Mouse (Mus musculus) embryonic facial prominence, embryonic 13.5 days (tissue): ENCODE data around the gene Slc6a9. TPM values are rescaled to one million over a fixed set of nuclear protein-coding genes. Genes with fewer than 3 reads are reported as not detected.

Experiments used
- ATAC-seq: fragments of 200-750 bp; cut with Nextera tagmentation; 2 replicates; pipeline ENCODE4 v1.8.0; 2017; ENCODE audit warnings: low read depth; ENCODE audit not compliant: insufficient number of reproducible peaks, insufficient read depth, low FRiP score, low TSS enrichment
- H3K27ac ChIP-seq: fragments of 300-500 bp; sonication (generic); 2 replicates; pipeline ENCODE4 v1.5.1; 2015; ENCODE audit warnings: moderate library complexity, mild to moderate bottlenecking, inconsistent platforms
- H3K27me3 ChIP-seq: fragments of 300-500 bp; sonication (generic); 2 replicates; pipeline ENCODE4 v1.6.1; 2015; ENCODE audit warnings: mild to moderate bottlenecking, inconsistent platforms
- H3K36me3 ChIP-seq: fragments of 300-500 bp; sonication (generic); 2 replicates; pipeline ENCODE4 v1.6.1; 2015; ENCODE audit warnings: mild to moderate bottlenecking, inconsistent platforms
- H3K4me1 ChIP-seq: fragments of 300-500 bp; sonication (generic); 2 replicates; pipeline ENCODE4 v1.6.1; 2015; ENCODE audit warnings: inconsistent platforms
- H3K4me2 ChIP-seq: fragments of 300-500 bp; sonication (generic); 2 replicates; pipeline ENCODE4 v1.6.1; 2015; ENCODE audit warnings: moderate library complexity, mild to moderate bottlenecking, inconsistent platforms
- H3K4me3 ChIP-seq: fragments of 300-500 bp; sonication (generic); 2 replicates; pipeline ENCODE4 v1.5.1; 2015; ENCODE audit warnings: mild to moderate bottlenecking, inconsistent platforms
- H3K9ac ChIP-seq: fragments of 300-500 bp; sonication (generic); 2 replicates; pipeline ENCODE4 v1.6.1; 2015; ENCODE audit warnings: mild to moderate bottlenecking, inconsistent platforms
- H3K9me3 ChIP-seq: fragments of 300-500 bp; sonication (generic); 2 replicates; pipeline ENCODE4 v1.6.1; 2016; ENCODE audit warnings: inconsistent platforms
- WGBS: fragments of 180-500 bp; shearing (Covaris S2); methylation state at CpG from one replicate; pipeline ENCODE4 v1.1.7; 2015; ENCODE audit warnings: mixed read lengths; 5-methylcytosine and 5-hydroxymethylcytosine counted together
- polyA plus RNA-seq: library from polyadenylated mRNA; unstranded; fragments of >200 nt; fragmentation: Nextera tagmentation; extraction: Ambion mirVana; gene quantifications from 2 replicates; pipeline ENCODE4 v1.2.1, GENCODE M21; 2015

The Slc6a9 gene
- polyA plus RNA-seq, 1 experiment from 2014 or later = 12.9 TPM

DNA sequence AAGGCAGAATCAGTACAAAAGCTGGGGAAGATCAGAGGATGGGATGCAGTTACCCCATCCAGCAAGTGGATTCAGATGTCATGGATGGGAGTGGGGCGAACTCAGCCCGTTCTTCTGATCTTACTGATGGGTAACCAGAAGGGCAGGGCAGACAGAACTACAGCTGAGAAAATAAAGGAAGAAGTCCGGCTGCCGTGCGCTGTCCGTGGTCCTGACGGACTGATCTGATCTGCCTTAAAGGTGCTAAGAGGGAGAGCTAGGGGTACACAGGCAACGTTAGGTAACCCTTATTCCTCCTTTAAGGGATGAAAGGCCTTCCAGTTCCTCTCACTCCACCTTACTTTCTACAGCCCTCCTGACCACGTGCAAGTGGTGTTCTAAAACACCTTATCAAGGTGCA, 59.1 kb downstream of the Slc6a9 start:
- Histone ChIP-seq H3K4me3 (no peak overlapping the region), H3K27ac (no peak overlapping the region), H3K4me2 (no peak overlapping the region), H3K9ac (no peak overlapping the region), H3K27me3 (no peaks in the 10 kb centered on the region), H3K4me1 (peaks cover 8% of the 10 kb centered on the region), H3K36me3 (peaks cover 52% of the 10 kb centered on the region), H3K9me3 (no peaks in the 10 kb centered on the region)
- 26% methylated on average over 9 of the region's 9 CpGs for WGBS
- no peak for ATAC-seq

DNA sequence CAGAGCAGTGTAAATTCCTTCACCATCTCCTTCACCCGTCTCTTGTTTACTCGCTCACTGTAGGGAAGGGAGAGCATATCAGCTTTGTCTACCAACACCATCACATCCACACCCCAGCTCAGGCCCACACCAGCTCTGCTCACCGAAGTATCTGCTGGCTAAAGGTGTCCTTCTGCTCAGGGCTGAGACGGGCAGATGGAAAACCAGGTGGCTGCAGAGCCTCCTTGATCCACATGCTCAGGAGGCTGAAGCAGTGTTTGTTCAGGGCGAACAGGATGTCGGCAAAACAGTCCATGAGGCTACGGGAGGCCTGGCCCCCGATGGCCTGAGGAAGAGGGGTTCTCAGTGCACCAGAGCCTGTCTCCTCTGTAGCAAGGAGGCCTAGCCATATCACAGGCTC, 60.3 kb downstream of the Slc6a9 start:
- no peak overlapping the region for H3K4me2 ChIP-seq
- H3K4me3 ChIP-seq = no peak overlapping the region
- WGBS = 94% methylated on average over 8 of the region's 8 CpGs
- no peak for ATAC-seq
- peaks cover 8% of the 10 kb centered on the region for H3K4me1 ChIP-seq
- peaks cover 56% of the 10 kb centered on the region for H3K36me3 ChIP-seq
- H3K27me3 ChIP-seq = no peaks in the 10 kb centered on the region
- no peak overlapping the region for H3K27ac ChIP-seq
- no peaks in the 10 kb centered on the region for H3K9me3 ChIP-seq
- no peak overlapping the region for H3K9ac ChIP-seq

DNA sequence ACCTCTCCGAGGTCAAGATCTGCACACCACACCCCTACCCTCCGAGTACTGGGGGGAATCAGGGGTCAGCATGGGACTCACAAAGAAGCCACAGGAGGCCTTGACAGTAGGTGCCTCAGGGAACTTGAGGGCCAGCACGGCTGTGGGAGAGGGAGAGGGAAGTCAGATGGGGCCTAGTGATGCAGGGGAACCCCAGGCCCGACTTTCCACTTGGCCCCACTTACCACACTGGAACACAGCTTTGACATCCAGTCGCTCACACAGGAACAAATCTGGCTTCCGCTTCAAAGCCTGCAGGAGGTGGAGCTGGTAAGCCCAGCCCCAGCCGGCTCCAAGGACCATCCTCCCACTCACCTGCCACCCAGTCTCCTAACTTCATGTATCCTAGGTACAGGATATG, 61.0 kb downstream of the Slc6a9 start:
- no peak for ATAC-seq
- H3K4me3 ChIP-seq = no peak overlapping the region
- WGBS = 74% methylated on average over 7 of the region's 7 CpGs

DNA sequence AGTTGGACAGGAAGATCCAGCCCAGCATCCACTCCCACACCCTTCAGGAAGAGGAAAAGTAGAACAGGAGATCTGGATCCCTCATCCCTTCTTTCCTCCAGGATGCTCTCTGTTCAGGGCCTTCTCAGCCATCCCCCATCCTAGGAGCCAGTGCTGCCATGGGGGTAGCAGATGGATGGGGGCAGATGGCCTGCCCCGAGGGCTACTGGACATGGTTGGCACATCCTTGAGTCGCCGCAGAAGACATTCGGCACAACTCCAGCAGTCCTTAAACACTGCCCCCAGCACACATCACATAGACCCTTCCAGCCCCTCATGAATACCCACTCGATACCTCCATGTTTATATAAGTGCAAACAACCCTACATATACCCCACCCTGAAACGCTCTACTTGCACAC, 61.7 kb downstream of the Slc6a9 start:
- no peak overlapping the region for H3K4me2 ChIP-seq
- no peaks in the 10 kb centered on the region for H3K9me3 ChIP-seq
- WGBS = 92% methylated on average over 6 of the region's 6 CpGs
- H3K36me3 ChIP-seq = peaks cover 70% of the 10 kb centered on the region
- peaks cover 4% of the 10 kb centered on the region for H3K4me1 ChIP-seq
- no peak overlapping the region for H3K4me3 ChIP-seq
- no peak overlapping the region for H3K27ac ChIP-seq
- H3K9ac ChIP-seq = no peak overlapping the region
- no peak for ATAC-seq
- no peaks in the 10 kb centered on the region for H3K27me3 ChIP-seq

More for the DNA sequence above, 61.0 kb downstream of the Slc6a9 start:
- Histone ChIP-seq H3K36me3 (peaks cover 63% of the 10 kb centered on the region), H3K9me3 (no peaks in the 10 kb centered on the region), H3K27me3 (no peaks in the 10 kb centered on the region), H3K4me2 (no peak overlapping the region), H3K27ac (no peak overlapping the region), H3K9ac (no peak overlapping the region), H3K4me1 (peaks cover 8% of the 10 kb centered on the region)

GRCm38 (mm10) chr4:117898111-117898510, 63.8 kb downstream of the Slc6a9 start:
- H3K27me3 ChIP-seq = no peaks in the 10 kb centered on the region
- H3K4me2 ChIP-seq = no peak overlapping the region
- no peaks in the 10 kb centered on the region for H3K4me1 ChIP-seq
- 86% methylated on average over 3 of the region's 3 CpGs for WGBS
- H3K9ac ChIP-seq = no peak overlapping the region
- H3K27ac ChIP-seq = no peak overlapping the region
- no peak overlapping the region for H3K4me3 ChIP-seq
- no peak for ATAC-seq
- H3K9me3 ChIP-seq = no peaks in the 10 kb centered on the region
- peaks cover 90% of the 10 kb centered on the region for H3K36me3 ChIP-seq

DNA sequence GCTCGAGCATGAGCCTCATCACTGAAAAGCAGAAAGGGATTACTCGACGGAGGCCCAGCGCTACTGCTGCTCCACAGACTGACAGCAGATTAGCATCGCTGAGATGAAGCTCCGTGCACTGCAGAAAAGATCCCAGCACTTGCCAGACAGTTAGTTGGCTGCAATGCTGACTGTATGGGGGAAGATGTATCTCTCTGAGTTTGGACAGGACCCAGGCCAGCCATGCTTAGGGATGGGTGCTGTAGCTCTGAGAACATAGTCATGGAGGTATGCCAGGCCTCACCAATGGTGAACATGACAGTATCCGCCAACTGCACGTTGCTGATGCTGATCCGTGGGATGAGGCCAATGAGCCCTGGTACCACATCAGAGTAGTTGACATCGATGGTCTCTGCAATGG, 69.8 kb downstream of the Slc6a9 start:
- Histone ChIP-seq H3K36me3 (peaks cover 82% of the 10 kb centered on the region), H3K4me1 (peaks cover 3% of the 10 kb centered on the region), H3K9me3 (no peaks in the 10 kb centered on the region), H3K9ac (no peak overlapping the region), H3K27me3 (no peaks in the 10 kb centered on the region), H3K27ac (no peak overlapping the region), H3K4me3 (no peak overlapping the region), H3K4me2 (no peak overlapping the region)
- no peak for ATAC-seq
- WGBS = 91% methylated on average over 10 of the region's 10 CpGs

DNA sequence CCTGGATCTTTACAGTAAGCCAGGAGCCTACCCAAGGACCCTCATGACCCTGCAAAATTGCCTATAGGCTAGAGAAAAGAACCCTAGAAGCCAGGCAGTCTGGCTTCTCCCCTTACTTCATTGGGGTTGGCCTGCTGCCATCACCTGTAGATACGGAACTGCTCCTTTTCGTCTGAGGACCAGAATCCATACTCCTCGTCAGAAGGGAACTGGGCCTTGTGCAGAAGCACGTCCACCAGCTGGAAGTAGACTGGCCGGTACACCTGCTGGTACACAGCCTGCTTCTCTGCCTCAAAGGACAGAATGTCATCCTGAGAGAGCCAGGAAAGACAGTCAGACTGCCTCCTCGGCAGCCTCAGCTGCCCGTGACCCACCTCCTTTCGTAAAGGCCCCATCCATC, 70.5 kb downstream of the Slc6a9 start:
- Histone ChIP-seq H3K36me3 (peaks cover 77% of the 10 kb centered on the region), H3K27me3 (no peaks in the 10 kb centered on the region), H3K4me2 (no peak overlapping the region), H3K9me3 (no peaks in the 10 kb centered on the region), H3K4me1 (peaks cover 6% of the 10 kb centered on the region), H3K9ac (no peak overlapping the region), H3K27ac (no peak overlapping the region), H3K4me3 (no peak overlapping the region)
- no peak for ATAC-seq
- 91% methylated on average over 8 of the region's 8 CpGs for WGBS

GRCm38 (mm10) chr4:117906196-117906595, 71.9 kb downstream of the Slc6a9 start:
- peaks cover 73% of the 10 kb centered on the region for H3K36me3 ChIP-seq
- peaks cover 11% of the 10 kb centered on the region for H3K4me1 ChIP-seq
- H3K27ac ChIP-seq = no peak overlapping the region
- no peaks in the 10 kb centered on the region for H3K9me3 ChIP-seq
- no peak for ATAC-seq
- no peak overlapping the region for H3K4me3 ChIP-seq
- no peaks in the 10 kb centered on the region for H3K27me3 ChIP-seq
- 90% methylated on average over 3 of the region's 3 CpGs for WGBS
- H3K4me2 ChIP-seq = no peak overlapping the region
- no peak overlapping the region for H3K9ac ChIP-seq

DNA sequence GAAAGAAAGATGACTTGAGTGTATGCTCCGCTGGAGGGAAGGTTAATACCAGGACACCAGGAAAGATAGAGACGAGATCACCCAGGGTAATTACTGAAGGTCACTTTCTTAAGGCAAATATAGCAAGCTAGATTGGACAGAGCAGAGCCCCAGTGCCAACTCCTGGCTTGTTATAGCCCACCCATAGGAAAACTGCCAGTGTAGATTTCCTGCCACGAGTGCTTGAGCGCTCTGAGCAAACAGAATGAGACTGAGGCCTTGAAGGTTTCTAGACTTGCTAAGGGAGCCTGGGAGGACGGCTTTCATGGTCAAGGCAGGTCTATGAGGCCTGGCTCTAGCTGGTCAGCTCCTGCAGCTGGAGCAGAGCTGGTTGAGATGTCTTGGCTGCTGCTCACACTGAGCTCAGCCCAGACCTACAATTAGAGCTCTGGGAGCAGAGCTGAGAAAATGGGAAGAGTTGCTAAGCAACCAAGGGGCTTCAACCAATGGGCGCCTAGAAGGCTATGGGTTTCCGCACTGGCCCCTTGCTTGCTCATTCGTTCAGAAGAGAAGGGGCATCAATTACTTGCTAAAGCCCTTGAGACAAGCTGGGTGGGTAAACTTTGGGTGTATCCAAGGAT, 74.6 kb downstream of the Slc6a9 start:
- H3K36me3 ChIP-seq = peaks cover 61% of the 10 kb centered on the region
- no peaks in the 10 kb centered on the region for H3K27me3 ChIP-seq
- no peak for ATAC-seq
- peaks cover 32% of the 10 kb centered on the region for H3K4me1 ChIP-seq
- H3K9me3 ChIP-seq = no peaks in the 10 kb centered on the region
- no peak overlapping the region; the same call in 1 of the 2 replicates for H3K4me2 ChIP-seq
- no peak overlapping the region for H3K27ac ChIP-seq
- H3K9ac ChIP-seq = no peak overlapping the region
- 74% methylated on average over 8 of the region's 8 CpGs for WGBS
- H3K4me3 ChIP-seq = no peak overlapping the region

- Histone ChIP-seq H3K4me2 (no peak overlapping the region), H3K27me3 (no peaks in the 10 kb centered on the region), H3K9me3 (no peaks in the 10 kb centered on the region), H3K9ac (peak overlapping the region; percentile 84; the same call in 1 of the 2 replicates), H3K4me1 (peaks cover 44% of the 10 kb centered on the region), H3K4me3 (no peak overlapping the region; the same call in 1 of the 2 replicates), H3K27ac (no peak overlapping the region), H3K36me3 (peaks cover 38% of the 10 kb centered on the region)
- ATAC-seq = no peak
- 91% methylated on average over 13 of the region's 13 CpGs for WGBS
Measured at GRCm38 (mm10) chr4:117912131-117912561, 77.8 kb downstream of the Slc6a9 start.

GRCm38 (mm10) chr4:117912685-117913273, 78.5 kb downstream of the Slc6a9 start:
- Histone ChIP-seq H3K27ac (no peak overlapping the region), H3K9me3 (no peaks in the 10 kb centered on the region), H3K4me1 (peaks cover 44% of the 10 kb centered on the region), H3K4me3 (peak overlapping the region; percentile 66; the same call in 1 of the 2 replicates), H3K36me3 (peaks cover 37% of the 10 kb centered on the region), H3K9ac (peak overlapping the region; percentile 84; the same call in 1 of the 2 replicates), H3K4me2 (peak overlapping the region; percentile 100), H3K27me3 (no peaks in the 10 kb centered on the region)
- ATAC-seq = no peak
- 38% methylated on average over 7 of the region's 7 CpGs for WGBS

- H3K4me3 ChIP-seq = peak overlapping the region; percentile 66
- H3K4me1 ChIP-seq = peaks cover 44% of the 10 kb centered on the region
- no peak for ATAC-seq
- no peaks in the 10 kb centered on the region for H3K27me3 ChIP-seq
- no peak overlapping the region for H3K27ac ChIP-seq
- 54% methylated on average over 3 of the region's 3 CpGs for WGBS
- no peaks in the 10 kb centered on the region for H3K9me3 ChIP-seq
- peak overlapping the region; percentile 100 for H3K4me2 ChIP-seq
- peak overlapping the region; percentile 84 for H3K9ac ChIP-seq
- H3K36me3 ChIP-seq = peaks cover 32% of the 10 kb centered on the region
Measured at GRCm38 (mm10) chr4:117913421-117913820, 79.1 kb downstream of the Slc6a9 start.
